Mouse (Mus musculus) right cerebral cortex, adult 2 months (tissue): ENCODE results near the gene Cadm1.

Experiments used
- DNase-seq, 2 experiments: peaks; one replicate each; pipeline ENCODE4 v3.0.0; 2021 to 2022; ENCODE audit warnings: low spot score in 2 of 2

Gene Cadm1

GRCm38 (mm10) chr9:47608921-47609320 is 78.9 kb downstream of the Cadm1 start:
- DNase-seq = no peak

- DNase-seq = no peak
These were observed 79.5 kb downstream of the Cadm1 start for GRCm38 (mm10) chr9:47609443-47609842.

- DNase-seq = no peak
These were observed 80.3 kb downstream of the Cadm1 start for GRCm38 (mm10) chr9:47610316-47610715.

- DNase-seq = no peak
These were observed 83.0 kb downstream of the Cadm1 start for GRCm38 (mm10) chr9:47612894-47613412.

GRCm38 (mm10) chr9:47615049-47615448 is 85.1 kb downstream of the Cadm1 start:
- DNase-seq = no peak

GRCm38 (mm10) chr9:47616391-47616790 is 86.4 kb downstream of the Cadm1 start:
- DNase-seq = no peak

- no peak for DNase-seq
These were observed 89.6 kb downstream of the Cadm1 start for GRCm38 (mm10) chr9:47619501-47620029.

- no peak for DNase-seq
These were observed 93.8 kb downstream of the Cadm1 start for GRCm38 (mm10) chr9:47623447-47624445.

GRCm38 (mm10) chr9:47624565-47625520 is 94.9 kb downstream of the Cadm1 start:
- no peak for DNase-seq

- no peak for DNase-seq
These were observed 95.7 kb downstream of the Cadm1 start for GRCm38 (mm10) chr9:47625621-47626210.

- DNase-seq = no peak
These were observed 98.0 kb downstream of the Cadm1 start for GRCm38 (mm10) chr9:47627966-47628365.

- no peak for DNase-seq
These were observed 98.6 kb downstream of the Cadm1 start for GRCm38 (mm10) chr9:47628550-47628949.

- no peak for DNase-seq
These were observed 104.7 kb downstream of the Cadm1 start for GRCm38 (mm10) chr9:47634695-47635094.

GRCm38 (mm10) chr9:47642663-47643062 is 112.7 kb downstream of the Cadm1 start:
- no peak for DNase-seq

GRCm38 (mm10) chr9:47645056-47645455 is 115.1 kb downstream of the Cadm1 start:
- no peak for DNase-seq

GRCm38 (mm10) chr9:47651431-47651830 is 121.5 kb downstream of the Cadm1 start:
- DNase-seq = no peak

- DNase-seq = peak in 1 of 2 experiments; percentile 38
These were observed 122.2 kb downstream of the Cadm1 start for GRCm38 (mm10) chr9:47652203-47652602.

GRCm38 (mm10) chr9:47652936-47653335 is 123.0 kb downstream of the Cadm1 start:
- no peak for DNase-seq

GRCm38 (mm10) chr9:47659366-47660090 is 129.6 kb downstream of the Cadm1 start:
- no peak for DNase-seq

- no peak for DNase-seq
These were observed 131.6 kb downstream of the Cadm1 start for GRCm38 (mm10) chr9:47661611-47662010.

GRCm38 (mm10) chr9:47669206-47669605 is 139.2 kb downstream of the Cadm1 start:
- DNase-seq = no peak
